Mouse (Mus musculus): Measurements from ENCODE around the gene Ankrd11.
A peak's percentile ranks its signal among the peaks of the same experiment; 100 is the strongest.
"Not testable (repeated sequence)": the region's sequence is repeated elsewhere in the genome, so short reads cannot be mapped to it uniquely, and the experiment has no call there.

Ankrd11 gene

GRCm38 (mm10) chr8:123042158-123042973 lies at the start of gene Ankrd11:
Gene Ankrd11 (minus strand): TSS chr8:123042277.
- peak; percentile 100 for DNase-seq (ENCODE audit: low spot score in 2 of 2)

- DNase-seq (ENCODE audit: low spot score in 2 of 2), result no peak
These were observed 45.2 kb upstream of the Ankrd11 start for GRCm38 (mm10) chr8:123087289-123087688.

- DNase-seq (ENCODE audit: low spot score in 2 of 2), result peak; percentile 42 to 54
These were observed 41.5 kb upstream of the Ankrd11 start for GRCm38 (mm10) chr8:123083610-123084009.

GRCm38 (mm10) chr8:123082993-123083392 lies 40.9 kb upstream of the Ankrd11 start:
- DNase-seq (ENCODE audit: low spot score in 2 of 2), result no peak

GRCm38 (mm10) chr8:123077213-123077612 lies 35.1 kb upstream of the Ankrd11 start:
- no peak for DNase-seq (ENCODE audit: low spot score in 2 of 2)

GRCm38 (mm10) chr8:123071176-123071575 lies 29.1 kb upstream of the Ankrd11 start:
- no peak for DNase-seq (ENCODE audit: low spot score in 2 of 2)

- DNase-seq (ENCODE audit: low spot score in 2 of 2), result no peak
These were observed 24.1 kb upstream of the Ankrd11 start for GRCm38 (mm10) chr8:123066101-123066683.

- peak; percentile 91 to 92 for DNase-seq (ENCODE audit: low spot score in 2 of 2)
These were observed 23.4 kb upstream of the Ankrd11 start for GRCm38 (mm10) chr8:123065214-123066100.

- DNase-seq (ENCODE audit: low spot score in 2 of 2), result no peak
These were observed 22.7 kb upstream of the Ankrd11 start for GRCm38 (mm10) chr8:123064809-123065213.

GRCm38 (mm10) chr8:123064072-123064471 lies 22.0 kb upstream of the Ankrd11 start:
- no peak for DNase-seq (ENCODE audit: low spot score in 2 of 2)

GRCm38 (mm10) chr8:123062721-123063120 lies 20.6 kb upstream of the Ankrd11 start, which contains the start of gene Spg7:
Gene Spg7 (plus strand): TSS chr8:123062942.
- DNase-seq (ENCODE audit: low spot score in 2 of 2), result no peak

GRCm38 (mm10) chr8:123051458-123051857 lies 9.4 kb upstream of the Ankrd11 start:
- DNase-seq (ENCODE audit: low spot score in 2 of 2), result no peak

GRCm38 (mm10) chr8:123048402-123048801 lies 6.3 kb upstream of the Ankrd11 start:
- no peak for DNase-seq (ENCODE audit: low spot score in 2 of 2)

GRCm38 (mm10) chr8:123047827-123048226 lies 5.8 kb upstream of the Ankrd11 start:
- no peak for DNase-seq (ENCODE audit: low spot score in 2 of 2)

- DNase-seq (ENCODE audit: low spot score in 2 of 2), result no peak
These were observed 4.6 kb upstream of the Ankrd11 start for GRCm38 (mm10) chr8:123046706-123047105.

GRCm38 (mm10) chr8:123044743-123045425 lies 2.8 kb upstream of the Ankrd11 start:
- not testable (repeated sequence) for DNase-seq (ENCODE audit: low spot score in 2 of 2)

GRCm38 (mm10) chr8:123043941-123044340 lies 1.9 kb upstream of the Ankrd11 start:
- no peak for DNase-seq (ENCODE audit: low spot score in 2 of 2)

- no peak for DNase-seq (ENCODE audit: low spot score in 2 of 2)
These were observed 1.0 kb upstream of the Ankrd11 start for GRCm38 (mm10) chr8:123042974-123043625.

GRCm38 (mm10) chr8:123041774-123042105 lies 337 bp downstream of the Ankrd11 start:
- no peak for DNase-seq (ENCODE audit: low spot score in 2 of 2)

- peak; percentile 28 to 33 for DNase-seq (ENCODE audit: low spot score in 2 of 2)
These were observed 886 bp downstream of the Ankrd11 start for GRCm38 (mm10) chr8:123041008-123041773.
